Mouse (Mus musculus) hindbrain, embryonic 13.5 days (tissue): ENCODE results near the gene Plekhg6. TPM values are rescaled to one million over a fixed set of nuclear protein-coding genes. Genes with fewer than 3 reads are reported as not detected.
A peak's percentile ranks its signal among the peaks of the same experiment; 100 is the strongest.

Experiments used
- ATAC-seq: fragments of 200-750 bp; cut with Nextera tagmentation; 2 replicates; pipeline ENCODE4 v1.8.0; 2017; ENCODE audit warnings: moderate TSS enrichment; ENCODE audit not compliant: low FRiP score
- H3K27ac ChIP-seq: fragments of 300-500 bp; sonication (generic); 2 replicates; pipeline ENCODE4 v1.5.1; 2015; ENCODE audit warnings: inconsistent platforms, mild to moderate bottlenecking, moderate library complexity
- H3K27me3 ChIP-seq: fragments of 300-500 bp; sonication (generic); 2 replicates; pipeline ENCODE4 v1.6.1; 2015; ENCODE audit warnings: mild to moderate bottlenecking, inconsistent platforms
- H3K36me3 ChIP-seq: fragments of 300-500 bp; sonication (generic); 2 replicates; pipeline ENCODE4 v1.6.1; 2015; ENCODE audit warnings: mild to moderate bottlenecking, inconsistent platforms
- H3K4me1 ChIP-seq: fragments of 300-500 bp; sonication (generic); replicated peaks from 2 replicates; pipeline ENCODE4 v1.6.1; 2015; ENCODE audit warnings: inconsistent platforms
- H3K4me2 ChIP-seq: fragments of 300-500 bp; sonication (generic); 2 replicates; pipeline ENCODE4 v1.6.1; 2015; ENCODE audit warnings: inconsistent platforms, mild to moderate bottlenecking, moderate library complexity
- H3K4me3 ChIP-seq: fragments of 300-500 bp; sonication (generic); 2 replicates; pipeline ENCODE4 v1.5.1; 2015; ENCODE audit warnings: mild to moderate bottlenecking, inconsistent platforms
- H3K9ac ChIP-seq: fragments of 300-500 bp; sonication (generic); 2 replicates; pipeline ENCODE4 v1.6.1; 2015; ENCODE audit warnings: mild to moderate bottlenecking, inconsistent platforms
- H3K9me3 ChIP-seq: fragments of 300-500 bp; sonication (generic); 2 replicates; pipeline ENCODE4 v1.6.1; 2016; ENCODE audit warnings: inconsistent platforms
- WGBS: fragments of 180-500 bp; shearing (Covaris S2); methylation state at CpG from one replicate; pipeline ENCODE4 v1.1.7; 2015; 5-methylcytosine and 5-hydroxymethylcytosine counted together
- polyA plus RNA-seq: library from polyadenylated mRNA; unstranded; fragments of >200 nt; fragmentation: Nextera tagmentation; extraction: Ambion mirVana; gene quantifications from 2 replicates; pipeline ENCODE4 v1.2.1, GENCODE M21; 2015

The Plekhg6 gene
- 0.12 TPM in 2 replicates for polyA plus RNA-seq

DNA sequence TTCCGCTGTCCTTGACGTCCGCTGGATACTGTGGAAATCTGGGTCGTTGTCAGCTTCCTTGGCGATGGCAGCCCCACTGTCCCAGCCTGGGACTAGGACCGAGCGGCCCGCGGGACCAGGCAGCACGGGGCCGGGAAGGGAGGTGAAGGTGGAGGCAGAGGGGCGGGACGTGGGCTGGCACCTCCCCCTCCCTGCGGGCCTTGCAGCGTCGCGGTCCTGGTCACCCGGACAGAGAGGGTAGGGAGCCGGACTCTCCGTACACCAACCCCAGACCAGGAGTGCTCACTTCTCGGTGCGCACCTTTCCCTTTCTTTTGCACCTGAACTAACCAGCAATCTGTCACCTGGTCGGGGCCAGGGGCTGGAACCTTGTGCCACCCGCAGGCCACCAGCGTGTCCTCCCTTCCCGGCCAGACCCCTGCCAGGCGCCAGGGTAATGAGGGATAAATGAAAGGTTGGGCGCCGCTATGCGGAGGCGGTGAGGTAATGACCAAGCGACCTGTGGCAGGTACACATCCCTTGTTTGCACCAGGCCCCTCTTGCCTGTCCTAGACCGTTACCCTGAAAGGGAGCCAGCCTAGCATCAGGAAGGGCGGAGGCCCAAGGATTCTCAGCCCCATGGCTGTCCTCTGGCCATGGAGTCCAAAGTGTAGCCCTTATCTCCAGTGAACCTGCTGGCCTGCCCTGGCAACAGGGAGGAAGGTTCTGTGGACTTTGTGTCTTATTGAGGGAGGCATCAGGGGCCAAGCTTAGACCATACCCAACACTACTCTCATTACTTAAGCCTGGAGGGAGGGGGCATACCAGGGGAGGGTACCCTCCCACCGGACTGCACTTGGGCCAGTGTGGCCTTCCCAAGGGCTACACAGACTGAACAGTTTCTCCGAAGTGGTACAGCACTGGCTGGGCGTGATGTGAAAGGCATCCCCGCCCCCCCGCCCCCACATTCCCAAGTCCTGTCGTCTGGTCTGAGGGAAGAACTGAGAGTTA, at the start of gene Plekhg6:
Gene Plekhg6, minus strand, starts transcription at position 422 of the 989 bp plus-strand sequence.
- H3K27ac ChIP-seq: no peak within 1 kb of the TSS
- H3K4me1 ChIP-seq: peaks cover 42% of the 10 kb centered on the region
- 14% methylated on average over 36 of the region's 40 CpGs for WGBS
- peak; percentile 9; the same call in 1 of the 2 replicates for ATAC-seq
- no peaks in the 10 kb centered on the region for H3K36me3 ChIP-seq
- peak within 1 kb of the TSS; percentile 60 for H3K9ac ChIP-seq
- H3K4me2 ChIP-seq: peak within 1 kb of the TSS; percentile 65
- no peaks in the 10 kb centered on the region for H3K9me3 ChIP-seq
- peak within 1 kb of the TSS; percentile 39 for H3K4me3 ChIP-seq
- H3K27me3 ChIP-seq: peaks cover 67% of the 10 kb centered on the region

DNA sequence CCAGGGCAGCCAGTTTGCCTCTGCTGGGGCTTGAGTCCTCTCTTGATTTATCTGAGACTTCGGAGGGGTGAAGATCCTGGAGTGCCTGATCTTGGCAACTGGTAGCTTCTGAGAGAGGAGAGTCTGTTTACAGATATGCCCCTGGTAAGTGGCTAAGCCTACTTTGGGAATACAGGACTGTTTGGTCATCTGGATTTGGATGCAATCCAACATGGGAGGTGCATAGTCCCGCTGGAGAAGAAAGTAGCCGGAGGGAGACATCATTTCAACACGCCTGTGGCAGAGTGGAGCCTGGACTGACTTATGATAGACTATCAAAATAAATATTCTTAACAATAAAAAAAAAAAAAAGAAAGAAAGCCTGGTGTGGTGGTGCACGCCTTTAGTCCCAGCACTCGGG, 49.1 kb upstream of the Plekhg6 start:
- H3K9ac ChIP-seq: no peak overlapping the region
- no peaks in the 10 kb centered on the region for H3K27me3 ChIP-seq
- ATAC-seq: no peak
- no peak overlapping the region for H3K4me3 ChIP-seq
- no peaks in the 10 kb centered on the region for H3K36me3 ChIP-seq
- H3K4me2 ChIP-seq: no peak overlapping the region
- H3K9me3 ChIP-seq: no peaks in the 10 kb centered on the region
- peaks cover 4% of the 10 kb centered on the region for H3K4me1 ChIP-seq
- H3K27ac ChIP-seq: no peak overlapping the region
- WGBS: 82% methylated on average over 6 of the region's 6 CpGs

DNA sequence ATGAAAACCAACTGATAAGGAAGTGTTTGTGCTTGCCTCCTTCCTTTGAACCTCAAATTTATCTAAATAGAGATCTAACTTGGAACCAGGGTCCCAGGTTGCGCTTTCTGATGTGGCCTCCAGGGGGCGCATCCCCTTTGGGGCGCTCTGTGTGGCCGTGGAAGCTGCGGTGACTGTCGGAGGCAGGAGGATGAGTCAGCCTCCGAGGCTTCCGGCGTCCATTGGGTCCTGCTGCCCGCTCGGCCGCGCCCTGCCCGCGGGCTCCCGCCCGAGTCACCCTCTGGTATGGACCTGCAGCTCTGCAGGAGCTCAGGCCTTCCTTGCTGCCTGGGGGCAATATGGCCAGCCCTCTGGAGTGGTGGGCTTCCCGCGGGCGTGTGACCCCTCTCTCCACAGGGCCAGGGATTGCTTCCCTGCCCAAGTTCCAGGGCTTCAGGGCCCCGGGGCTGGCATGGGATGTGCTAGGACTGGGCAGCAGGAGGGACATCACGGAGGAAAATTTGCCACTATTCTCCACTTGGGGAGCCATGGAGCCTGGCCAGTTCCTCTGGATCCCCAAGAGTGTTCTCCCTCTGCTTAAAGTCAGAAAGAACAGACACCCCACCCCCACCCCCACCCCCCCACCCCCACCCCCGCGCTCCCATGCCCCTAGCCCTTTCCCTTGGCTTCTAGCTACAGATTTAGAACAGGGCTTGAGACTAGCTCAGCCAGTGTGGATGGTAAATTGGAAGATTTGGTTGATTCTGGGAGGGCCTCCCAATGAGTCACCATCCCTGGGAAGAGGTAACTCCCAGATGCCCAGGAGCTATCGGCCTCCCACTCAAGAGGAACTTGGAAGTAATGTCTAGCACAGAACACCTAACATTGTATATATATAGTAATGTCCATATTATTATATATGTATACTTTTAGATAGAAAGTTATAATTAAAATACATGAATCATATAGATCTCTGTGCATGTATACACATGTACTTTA, 46.1 kb upstream of the Plekhg6 start:
- H3K36me3 ChIP-seq: no peaks in the 10 kb centered on the region
- peaks cover 15% of the 10 kb centered on the region for H3K4me1 ChIP-seq
- H3K27ac ChIP-seq: peak overlapping the region; percentile 69
- no peaks in the 10 kb centered on the region for H3K9me3 ChIP-seq
- H3K27me3 ChIP-seq: peaks cover 12% of the 10 kb centered on the region; the same call in 1 of the 2 replicates
- peak overlapping the region; percentile 75 for H3K9ac ChIP-seq
- 2% methylated on average over 25 of the region's 25 CpGs for WGBS
- ATAC-seq: peak; percentile 83
- peak overlapping the region; percentile 75 for H3K4me2 ChIP-seq
- H3K4me3 ChIP-seq: peak overlapping the region; percentile 42

DNA sequence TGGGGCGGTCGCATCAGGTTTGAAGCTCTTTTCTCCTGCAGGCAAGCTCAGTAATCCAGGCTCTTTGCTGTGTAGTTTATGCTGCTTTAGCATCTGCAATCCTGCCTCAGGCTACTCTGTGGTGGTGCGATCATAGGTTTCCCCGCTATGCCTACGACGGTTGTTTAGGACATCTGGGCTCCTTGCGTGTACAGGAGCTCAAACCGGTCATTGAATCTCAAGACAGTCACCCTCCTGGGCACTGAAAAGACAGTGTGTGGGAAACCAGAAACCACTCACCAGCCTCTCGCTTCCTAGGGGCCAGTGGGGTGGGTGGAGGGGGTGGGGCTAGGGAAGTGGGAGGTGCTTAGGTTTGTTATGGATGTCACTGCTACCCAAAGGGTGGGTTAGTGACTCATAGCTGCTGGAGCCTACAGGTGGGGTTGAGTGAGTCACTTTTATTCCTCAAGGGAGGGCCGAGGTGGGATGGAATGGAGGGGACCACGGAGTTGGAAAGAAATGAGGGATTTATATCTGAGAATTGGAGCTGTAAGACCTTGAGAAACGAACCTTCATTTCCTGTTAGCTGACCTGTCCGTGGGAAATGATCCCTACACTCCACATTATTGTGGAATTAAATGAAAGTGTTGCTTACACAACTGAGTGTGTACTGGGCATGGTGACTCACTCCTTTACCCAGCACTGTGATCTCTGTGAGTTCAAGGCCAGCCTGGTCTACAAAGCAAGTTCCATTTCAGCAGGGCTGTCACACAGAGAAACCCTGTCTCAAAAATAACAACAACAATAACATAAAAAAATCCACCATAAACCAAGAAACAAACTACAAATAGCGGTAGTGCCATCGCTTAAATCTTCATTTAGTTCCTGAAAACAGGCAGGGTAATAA, 44.9 kb upstream of the Plekhg6 start:
- Histone ChIP-seq H3K27ac (no peak overlapping the region), H3K9me3 (no peaks in the 10 kb centered on the region), H3K36me3 (no peaks in the 10 kb centered on the region), H3K4me1 (peaks cover 15% of the 10 kb centered on the region), H3K27me3 (peaks cover 12% of the 10 kb centered on the region; the same call in 1 of the 2 replicates), H3K4me3 (no peak overlapping the region), H3K9ac (no peak overlapping the region), H3K4me2 (no peak overlapping the region)
- 57% methylated on average over 15 of the region's 15 CpGs for WGBS
- ATAC-seq: no peak

DNA sequence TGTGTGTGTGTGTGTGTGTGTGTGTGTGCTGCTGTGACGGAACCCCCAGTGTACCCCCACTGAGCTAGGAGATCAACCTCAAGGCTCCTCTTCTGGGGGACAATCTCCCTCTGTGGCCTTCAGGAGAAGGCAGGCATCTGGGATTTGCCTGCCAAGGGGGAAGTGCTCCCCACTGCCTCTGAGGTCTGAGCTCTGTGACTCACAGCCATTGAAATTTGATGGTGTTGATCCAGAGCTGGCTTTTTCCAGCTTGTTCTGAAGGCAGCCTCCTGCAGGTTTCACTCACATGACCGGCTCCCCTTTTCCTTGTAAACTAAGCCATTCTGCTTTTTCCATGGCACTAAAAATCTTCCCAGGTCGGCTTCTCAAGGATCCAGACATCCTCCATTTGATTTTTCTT, 43.6 kb upstream of the Plekhg6 start:
- Histone ChIP-seq H3K27ac (no peak overlapping the region), H3K27me3 (peaks cover 12% of the 10 kb centered on the region; the same call in 1 of the 2 replicates), H3K36me3 (no peaks in the 10 kb centered on the region), H3K4me1 (peaks cover 15% of the 10 kb centered on the region), H3K9ac (no peak overlapping the region), H3K9me3 (no peaks in the 10 kb centered on the region), H3K4me3 (no peak overlapping the region), H3K4me2 (no peak overlapping the region)
- no peak for ATAC-seq
- WGBS: 68% methylated on average over 3 of the region's 3 CpGs

DNA sequence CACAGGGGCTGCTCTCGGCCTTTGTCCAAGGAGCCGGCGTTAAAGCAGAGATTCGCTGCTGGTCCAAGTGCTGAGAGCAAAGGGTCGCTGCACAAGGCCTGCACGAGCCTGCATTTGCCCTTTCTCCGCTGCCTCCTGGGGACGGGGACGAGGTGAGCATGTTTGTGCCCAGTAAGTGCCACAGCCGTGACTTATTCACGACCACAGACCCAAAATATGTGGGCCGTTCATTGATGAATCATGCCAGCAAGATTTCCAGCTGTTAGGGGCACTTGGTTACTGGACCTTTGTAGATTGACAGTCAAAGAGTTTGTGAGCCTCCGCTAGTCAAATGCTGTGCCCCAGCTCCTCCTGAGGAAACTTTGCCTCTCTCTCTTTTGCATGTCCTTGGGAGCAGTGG, 42.9 kb upstream of the Plekhg6 start:
- ATAC-seq: no peak
- WGBS: 43% methylated on average over 13 of the region's 13 CpGs
- Histone ChIP-seq H3K9ac (no peak overlapping the region), H3K4me3 (no peak overlapping the region), H3K36me3 (no peaks in the 10 kb centered on the region), H3K4me2 (no peak overlapping the region), H3K27ac (no peak overlapping the region), H3K4me1 (peaks cover 15% of the 10 kb centered on the region), H3K27me3 (peaks cover 12% of the 10 kb centered on the region; the same call in 1 of the 2 replicates), H3K9me3 (no peaks in the 10 kb centered on the region)

DNA sequence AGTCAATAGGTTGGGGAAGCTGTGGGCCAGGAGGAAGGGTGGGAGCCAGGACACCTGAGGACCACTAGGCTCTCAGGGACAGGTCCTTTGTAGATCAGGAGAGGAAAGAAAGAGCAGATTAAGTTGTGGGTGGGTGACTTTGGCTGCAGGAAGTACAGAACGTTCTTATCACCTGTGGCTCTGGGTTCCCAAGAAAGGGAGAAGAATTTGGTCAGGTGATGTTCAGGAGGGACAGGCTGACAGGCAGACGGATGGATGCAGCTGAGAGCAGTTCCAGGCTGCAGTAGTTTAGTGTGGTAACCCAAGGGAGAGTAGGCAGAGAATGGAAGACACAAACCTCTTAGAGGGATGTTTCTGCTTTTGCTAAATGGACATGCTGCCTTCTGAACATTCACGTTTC, 42.5 kb upstream of the Plekhg6 start:
- no peak for ATAC-seq
- Histone ChIP-seq H3K4me3 (no peak overlapping the region), H3K27me3 (peaks cover 14% of the 10 kb centered on the region; the same call in 1 of the 2 replicates), H3K9me3 (no peaks in the 10 kb centered on the region), H3K4me2 (no peak overlapping the region), H3K36me3 (no peaks in the 10 kb centered on the region), H3K27ac (no peak overlapping the region), H3K4me1 (peaks cover 15% of the 10 kb centered on the region), H3K9ac (no peak overlapping the region)
- 50% methylated on average over 3 of the region's 3 CpGs for WGBS

DNA sequence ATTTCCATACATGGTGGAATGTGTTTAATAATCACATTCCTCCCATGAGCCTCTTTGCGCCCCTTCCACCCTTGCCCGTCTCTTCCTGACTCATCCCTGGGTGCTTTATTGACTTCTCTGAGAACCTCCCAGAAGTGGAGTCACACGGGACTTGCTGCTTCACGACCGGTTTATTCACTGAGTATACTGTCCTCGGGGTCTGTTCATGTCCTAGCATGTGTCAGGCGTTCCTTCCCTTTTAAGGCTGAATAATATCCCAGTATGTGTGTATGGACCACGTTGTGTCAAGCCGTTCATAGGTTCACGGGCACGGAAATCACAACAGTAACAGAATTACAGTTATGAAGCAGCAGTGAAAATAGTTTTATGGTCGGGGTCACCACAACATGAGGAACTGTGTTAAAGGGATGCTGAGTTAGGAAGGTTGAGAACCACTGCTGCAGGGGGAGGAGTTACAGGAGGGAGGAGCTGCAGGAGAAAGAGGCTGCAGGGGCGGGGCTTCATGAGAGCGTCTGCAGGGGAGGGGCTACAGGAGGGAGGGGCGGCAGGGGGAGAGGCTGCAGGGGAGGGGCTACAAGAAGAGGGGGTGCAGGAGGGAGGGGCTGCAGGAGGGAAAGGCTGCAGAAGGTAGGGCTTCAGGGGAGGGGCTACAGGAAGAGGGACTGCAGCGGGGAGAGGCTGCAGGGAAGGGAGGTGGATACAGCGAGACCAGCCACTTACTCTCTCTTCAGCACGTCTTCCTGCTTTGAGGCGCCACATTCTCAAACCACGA, 41.6 kb upstream of the Plekhg6 start:
- no peaks in the 10 kb centered on the region for H3K36me3 ChIP-seq
- no peaks in the 10 kb centered on the region for H3K9me3 ChIP-seq
- peak overlapping the region; percentile 35 for H3K4me2 ChIP-seq
- H3K9ac ChIP-seq: no peak overlapping the region
- H3K27me3 ChIP-seq: peaks cover 19% of the 10 kb centered on the region; the same call in 1 of the 2 replicates
- no peak overlapping the region for H3K27ac ChIP-seq
- peaks cover 15% of the 10 kb centered on the region for H3K4me1 ChIP-seq
- ATAC-seq: no peak
- WGBS: 24% methylated on average over 20 of the region's 20 CpGs
- H3K4me3 ChIP-seq: 0 out of 2 replicates have a peak overlapping the region, but pooled peaks have one; percentile 3

DNA sequence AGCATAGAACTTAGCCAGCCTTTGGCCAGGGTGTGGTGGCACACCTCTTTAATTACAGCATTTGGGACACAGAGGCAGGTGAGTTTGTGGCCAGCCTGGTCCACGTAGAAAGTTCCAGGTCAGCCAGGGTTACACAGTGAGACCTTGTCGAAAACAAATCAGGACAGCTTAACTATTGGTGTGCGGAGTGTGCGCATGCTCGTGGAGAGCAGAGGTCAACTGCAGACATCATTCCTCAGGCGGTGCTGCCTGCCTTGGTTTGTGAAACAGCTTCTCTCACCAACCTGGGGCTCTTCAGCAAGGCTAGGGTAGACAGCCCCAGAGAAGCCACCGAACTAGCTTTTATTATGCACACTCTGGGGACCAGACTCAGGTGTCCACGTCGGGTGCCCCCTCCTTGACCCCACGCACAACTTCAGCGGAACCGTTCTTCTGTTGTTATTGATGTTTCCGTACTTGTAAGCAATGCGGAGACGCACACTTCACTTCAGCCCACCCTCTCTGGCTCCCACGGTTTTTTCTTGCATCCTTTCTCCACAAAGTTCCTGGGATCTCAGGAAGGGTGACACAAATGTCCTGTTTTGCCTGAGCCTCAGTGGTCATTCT, 40.0 kb upstream of the Plekhg6 start:
- H3K27ac ChIP-seq: no peak overlapping the region
- H3K27me3 ChIP-seq: peaks cover 19% of the 10 kb centered on the region; the same call in 1 of the 2 replicates
- no peak overlapping the region for H3K4me2 ChIP-seq
- H3K4me1 ChIP-seq: peaks cover 12% of the 10 kb centered on the region; the same call in 1 of the 2 replicates
- H3K36me3 ChIP-seq: no peaks in the 10 kb centered on the region
- no peaks in the 10 kb centered on the region for H3K9me3 ChIP-seq
- H3K4me3 ChIP-seq: no peak overlapping the region
- no peak for ATAC-seq
- WGBS: 74% methylated on average over 16 of the region's 16 CpGs
- H3K9ac ChIP-seq: no peak overlapping the region

DNA sequence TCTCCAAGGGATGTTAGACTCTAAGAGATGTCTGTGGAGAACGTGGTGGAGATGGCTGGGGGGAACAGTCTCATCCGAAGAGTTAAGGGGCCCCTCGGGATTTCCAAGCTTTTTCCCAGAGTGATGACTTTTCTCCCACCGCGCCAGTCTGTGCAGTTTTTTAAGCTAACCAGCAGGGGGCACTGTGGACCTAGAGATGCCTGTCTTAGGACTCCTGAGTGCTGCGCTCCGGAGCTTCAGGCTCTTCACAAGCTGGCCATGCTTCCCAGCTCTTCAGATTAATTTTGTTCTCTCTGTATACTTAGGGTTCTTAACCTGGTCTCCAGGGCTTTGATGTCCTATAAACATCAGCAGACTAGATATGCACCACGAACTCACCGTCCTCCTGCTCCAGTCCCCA, 38.2 kb upstream of the Plekhg6 start:
- 14% methylated on average over 9 of the region's 9 CpGs for whole genome bisulfite sequencing
- ATAC-seq: peak; percentile 79
- H3K4me2 ChIP-seq: no peak overlapping the region
- H3K27me3 ChIP-seq: peaks cover 14% of the 10 kb centered on the region; the same call in 1 of the 2 replicates
- no peaks in the 10 kb centered on the region for H3K9me3 ChIP-seq
- H3K27ac ChIP-seq: no peak overlapping the region
- H3K4me1 ChIP-seq: peaks cover 12% of the 10 kb centered on the region; the same call in 1 of the 2 replicates
- H3K4me3 ChIP-seq: no peak overlapping the region
- no peak overlapping the region for H3K9ac ChIP-seq
- no peaks in the 10 kb centered on the region for H3K36me3 ChIP-seq
